Mouse (Mus musculus) small intestine, adult 2 months (tissue): ENCODE measurements at regions not wholly inside any gene's neighbourhood (a gene's known extent, or its start where the extent isn't known, plus 50 kb on each side); places are given as distances from the start of the nearest gene placed in this dataset.

Experiments used
- H3K27ac ChIP-seq: fragments of 200-500 bp; 2 replicates; pipeline ENCODE4 v1.5.1; 2012; ENCODE audit warnings: low read depth, low read length, control low read depth, inconsistent platforms; ENCODE audit not compliant: insufficient read depth
- H3K27me3 ChIP-seq: fragments of 200-500 bp; 2 replicates; pipeline ENCODE4 v1.6.1; 2012; ENCODE audit warnings: mild to moderate bottlenecking, moderate library complexity, low read length, inconsistent platforms; ENCODE audit not compliant: control insufficient read depth, insufficient read depth
- H3K36me3 ChIP-seq: fragments of 200-500 bp; 2 replicates; pipeline ENCODE4 v1.6.1; 2012; ENCODE audit warnings: mild to moderate bottlenecking, low read length, control low read depth, inconsistent platforms; ENCODE audit not compliant: control insufficient read depth, insufficient read depth
- H3K4me1 ChIP-seq: fragments of 200-500 bp; 2 replicates; pipeline ENCODE4 v1.6.1; 2012; ENCODE audit warnings: low read length, inconsistent platforms, mixed read lengths; ENCODE audit not compliant: control insufficient read depth, insufficient read depth, insufficient read length
- H3K4me3 ChIP-seq: fragments of 200-500 bp; 2 replicates; pipeline ENCODE4 v1.5.1; 2012; ENCODE audit warnings: low read depth, mild to moderate bottlenecking, control low read depth, inconsistent platforms, low read length, moderate library complexity
- CTCF ChIP-seq: fragments of 200-500 bp; IDR thresholded peaks from 2 replicates; pipeline ENCODE4 v1.5.1; 2012; ENCODE audit warnings: low read depth, mild to moderate bottlenecking, control low read depth, inconsistent platforms, low read length, moderate library complexity, mixed read lengths; ENCODE audit not compliant: insufficient replicate concordance, insufficient read length; ENCODE audit errors: extremely low read depth
- POLR2A ChIP-seq: fragments of 200-500 bp; IDR thresholded peaks from 2 replicates; pipeline ENCODE4 v1.6.1; 2012; ENCODE audit warnings: low read depth, mild to moderate bottlenecking, control low read depth, inconsistent platforms, low read length, moderate library complexity
- WGBS: fragments of 180-500 bp; shearing (Covaris S2); methylation state at CpG from one replicate; pipeline ENCODE4 v1.1.7; 2018; 5-methylcytosine and 5-hydroxymethylcytosine counted together

- TF ChIP-seq CTCF (no peak), POLR2A (no peak)
- H3K36me3 ChIP-seq: no peaks in the 10 kb centered on the region
- 71% methylated on average over 2 of the region's 2 CpGs for WGBS
- H3K27ac ChIP-seq: no peak overlapping the region
- H3K4me3 ChIP-seq: no peak overlapping the region
- H3K4me1 ChIP-seq: no peaks in the 10 kb centered on the region
- H3K27me3 ChIP-seq: no peaks in the 10 kb centered on the region
Measured at GRCm38 (mm10) chr16:70244963-70245362, 68.8 kb upstream of the Gbe1 start.

GRCm38 (mm10) chr16:70259364-70259763, 54.4 kb upstream of the Gbe1 start:
- no peak for TF ChIP-seq POLR2A
- no peak for TF ChIP-seq CTCF
- no peak overlapping the region for H3K27ac ChIP-seq
- H3K36me3 ChIP-seq: no peaks in the 10 kb centered on the region
- H3K4me3 ChIP-seq: no peak overlapping the region
- 65% methylated on average over 1 of the region's 1 CpGs for whole genome bisulfite sequencing
- H3K27me3 ChIP-seq: no peaks in the 10 kb centered on the region
- H3K4me1 ChIP-seq: no peaks in the 10 kb centered on the region

- Histone ChIP-seq H3K27ac (no peak overlapping the region), H3K4me3 (no peak overlapping the region), H3K4me1 (no peaks in the 10 kb centered on the region), H3K36me3 (no peaks in the 10 kb centered on the region), H3K27me3 (no peaks in the 10 kb centered on the region)
- TF ChIP-seq CTCF (no peak), POLR2A (no peak)
- WGBS: 26% methylated on average over 1 of the region's 1 CpGs
Measured at GRCm38 (mm10) chr16:70260151-70260550, 53.6 kb upstream of the Gbe1 start.
